Mouse (Mus musculus) ES-E14 (cell line): ENCODE measurements at regions not wholly inside any gene's neighbourhood (a gene's known extent, or its start where the extent isn't known, plus 50 kb on each side); places are given as distances from the start of the nearest gene placed in this dataset.
A peak's percentile ranks its signal among the peaks of the same experiment; 100 is the strongest.

ENCODE experiments used
- DNase-seq: peaks from one replicate; pipeline ENCODE4 v3.0.0-alpha.2; 2013; ENCODE audit warnings: low read depth, low spot score
- H3K27ac ChIP-seq: 2 replicates; pipeline ENCODE4 v1.5.1; 2012; ENCODE audit warnings: low read depth, mild to moderate bottlenecking, low read length, moderate library complexity, mixed read lengths; ENCODE audit not compliant: poor library complexity, insufficient read depth, severe bottlenecking
- H3K36me3 ChIP-seq: 2 replicates; pipeline ENCODE4 v1.6.1; 2012; ENCODE audit warnings: mild to moderate bottlenecking, low read length, moderate library complexity, mixed read lengths; ENCODE audit not compliant: control insufficient read depth, poor library complexity, insufficient read depth, severe bottlenecking
- H3K4me1 ChIP-seq, 2 experiments: fragments of 150-350 bp in 1 of 2; sonication (generic) in 1 of 2; 2 replicates each; pipeline ENCODE4 v1.6.1; 2012; ENCODE audit warnings: low read length in 2 of 2, mild to moderate bottlenecking in 1 of 2, mixed read lengths in 1 of 2; ENCODE audit not compliant: control insufficient read depth in 2 of 2, insufficient read depth in 2 of 2, poor library complexity in 1 of 2
- H3K4me3 ChIP-seq, 2 experiments: fragments of 150-350 bp in 1 of 2; sonication (generic) in 1 of 2; 2 replicates each; pipeline ENCODE4 v1.5.1; 2012; ENCODE audit warnings: low read length in 2 of 2, low read depth in 1 of 2, mild to moderate bottlenecking in 1 of 2, mixed read lengths in 1 of 2; ENCODE audit not compliant: insufficient read depth in 1 of 2, poor library complexity in 1 of 2, severe bottlenecking in 1 of 2
- H3K9ac ChIP-seq: 2 replicates; pipeline ENCODE4 v1.6.1; 2012; ENCODE audit warnings: low read depth, mild to moderate bottlenecking, low read length, mixed read lengths; ENCODE audit not compliant: poor library complexity, insufficient read depth, severe bottlenecking
- H3K9me3 ChIP-seq: fragments of 150-350 bp; sonication (generic); 2 replicates; pipeline ENCODE4 v1.6.1; 2012; ENCODE audit warnings: low read depth, mild to moderate bottlenecking, low read length; ENCODE audit not compliant: control insufficient read depth, insufficient read depth
- CHD2 ChIP-seq: IDR thresholded peaks from 2 replicates; pipeline ENCODE4 v1.6.1; 2014; ENCODE audit warnings: mild to moderate bottlenecking, low read depth, low read length, inconsistent platforms
- HCFC1 ChIP-seq: IDR thresholded peaks from 2 replicates; pipeline ENCODE4 v1.6.1; 2012; ENCODE audit warnings: low read length, inconsistent platforms, borderline replicate concordance; ENCODE audit not compliant: insufficient read depth
- MAFK ChIP-seq: IDR thresholded peaks from 2 replicates; pipeline ENCODE4 v1.6.1; 2014; ENCODE audit warnings: mild to moderate bottlenecking, low read depth, low read length, inconsistent platforms; ENCODE audit not compliant: insufficient read depth
- ZC3H11A ChIP-seq: IDR thresholded peaks from 2 replicates; pipeline ENCODE4 v1.6.1; 2012; ENCODE audit warnings: low read depth, mild to moderate bottlenecking, inconsistent platforms, low read length, borderline replicate concordance
- ZNF384 ChIP-seq: IDR thresholded peaks from 2 replicates; pipeline ENCODE4 v1.6.1; 2012; ENCODE audit warnings: low read depth, low read length, inconsistent platforms
- in situ Hi-C, 2 experiments: fragments of 600-800 bp; cut with MboI; formaldehyde crosslinking; loops; one replicate each; pipeline ENCODE4 v1.15.1; 2025; ENCODE audit warnings: low sequenced_read_pairs in 2 of 2, inconsistent platforms in 1 of 2; ENCODE audit not compliant: unreplicated experiment in 2 of 2

GRCm38 (mm10) chr12:88558036-88558435 is 164.6 kb upstream of the Nrxn3 start:
- DNase-seq: no peak
- Histone ChIP-seq H3K9ac (no peak overlapping the region), H3K4me1 (no peaks in the 10 kb centered on the region), H3K4me3 (no peak overlapping the region), H3K9me3 (no peaks in the 10 kb centered on the region), H3K27ac (no peak overlapping the region), H3K36me3 (no peaks in the 10 kb centered on the region)
- TF ChIP-seq HCFC1 (no peak), MAFK (no peak), ZC3H11A (no peak), ZNF384 (no peak), CHD2 (no peak)
- in situ Hi-C loops: no loop called here

DNA sequence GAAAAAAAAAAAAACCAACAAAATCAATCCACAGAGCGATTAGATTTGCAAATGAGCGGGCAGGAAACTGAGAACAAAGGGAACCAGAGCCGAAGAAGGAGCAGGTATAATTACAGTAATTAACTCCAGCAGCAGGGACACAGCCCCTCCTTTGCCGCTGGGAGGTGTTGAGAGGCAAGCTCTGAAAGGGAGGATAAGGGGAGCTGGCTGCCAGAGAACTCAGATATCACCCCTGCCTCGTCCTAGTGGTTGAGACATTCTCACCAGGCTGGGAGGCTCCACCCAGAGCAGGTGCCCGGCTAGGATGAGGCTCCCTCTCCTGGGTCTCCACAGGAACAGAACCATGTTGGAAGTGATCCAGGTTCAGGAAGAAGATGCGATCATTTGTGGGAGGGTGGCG is 142.7 kb upstream of the Nrxn3 start:
- Histone ChIP-seq H3K36me3 (no peaks in the 10 kb centered on the region), H3K27ac (no peak overlapping the region), H3K9me3 (no peaks in the 10 kb centered on the region), H3K9ac (no peak overlapping the region), H3K4me1 (no peaks in the 10 kb centered on the region), H3K4me3 (no peak overlapping the region)
- TF ChIP-seq HCFC1: no peak
- DNase-seq: peak; percentile 19
- in situ Hi-C loops: no loop called here

- no peak overlapping the region for H3K9ac ChIP-seq
These were observed 116.7 kb upstream of the Nrxn3 start for GRCm38 (mm10) chr12:88605939-88606338.

DNA sequence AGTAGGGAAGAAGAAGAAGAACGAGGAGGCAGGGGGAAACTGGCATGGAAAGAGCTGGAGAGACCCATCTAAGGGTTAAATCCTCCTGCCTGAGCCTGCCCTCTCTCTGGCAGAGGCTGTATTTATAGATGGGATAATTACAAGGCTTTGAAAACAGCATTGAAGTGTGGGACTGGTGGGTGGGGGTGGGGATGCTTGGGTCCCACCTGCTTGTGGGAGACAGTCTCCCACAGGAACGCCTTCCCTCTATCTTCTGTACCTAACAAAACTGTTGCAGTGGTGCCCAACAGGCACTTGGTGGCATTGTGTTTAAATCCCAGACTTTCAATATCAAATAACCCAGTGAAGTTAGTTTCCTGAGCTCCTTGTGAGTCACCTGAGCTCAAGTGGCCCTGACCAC is 102.6 kb upstream of the Nrxn3 start:
- H3K9ac ChIP-seq: no peak overlapping the region
- in situ Hi-C loops: no loop called here
- no peak for DNase-seq
- no peak for TF ChIP-seq ZC3H11A
- no peak for TF ChIP-seq CHD2
- TF ChIP-seq ZNF384: no peak
- no peak for TF ChIP-seq MAFK
- TF ChIP-seq HCFC1: no peak
- H3K36me3 ChIP-seq: no peaks in the 10 kb centered on the region
- no peaks in the 10 kb centered on the region for H3K9me3 ChIP-seq
- no peak overlapping the region for H3K27ac ChIP-seq
- H3K4me1 ChIP-seq: no peaks in the 10 kb centered on the region
- H3K4me3 ChIP-seq: no peak overlapping the region

More at GRCm38 (mm10) chr12:88605939-88606338, 116.7 kb upstream of the Nrxn3 start:
- H3K4me3 ChIP-seq: no peak overlapping the region
- no peaks in the 10 kb centered on the region; a peak in 1 of 4 replicates for H3K4me1 ChIP-seq
- in situ Hi-C loops: no loop called here
- H3K9me3 ChIP-seq: no peaks in the 10 kb centered on the region
- TF ChIP-seq ZC3H11A (no peak), CHD2 (no peak), MAFK (no peak), HCFC1 (no peak), ZNF384 (no peak)
- peak; percentile 40 for DNase-seq
- no peak overlapping the region for H3K27ac ChIP-seq
- no peaks in the 10 kb centered on the region for H3K36me3 ChIP-seq

GRCm38 (mm10) chr12:88644281-88644680 is 78.4 kb upstream of the Nrxn3 start:
- Histone ChIP-seq H3K4me3 (no peak overlapping the region), H3K9me3 (no peaks in the 10 kb centered on the region), H3K36me3 (no peaks in the 10 kb centered on the region), H3K9ac (no peak overlapping the region), H3K4me1 (no peaks in the 10 kb centered on the region), H3K27ac (no peak overlapping the region)
- no peak for TF ChIP-seq HCFC1
- no peak for TF ChIP-seq CHD2
- no peak for TF ChIP-seq ZNF384
- TF ChIP-seq MAFK: no peak
- TF ChIP-seq ZC3H11A: no peak
- DNase-seq: no peak
- in situ Hi-C loops: no loop called here
